In the genomic region with DNA sequence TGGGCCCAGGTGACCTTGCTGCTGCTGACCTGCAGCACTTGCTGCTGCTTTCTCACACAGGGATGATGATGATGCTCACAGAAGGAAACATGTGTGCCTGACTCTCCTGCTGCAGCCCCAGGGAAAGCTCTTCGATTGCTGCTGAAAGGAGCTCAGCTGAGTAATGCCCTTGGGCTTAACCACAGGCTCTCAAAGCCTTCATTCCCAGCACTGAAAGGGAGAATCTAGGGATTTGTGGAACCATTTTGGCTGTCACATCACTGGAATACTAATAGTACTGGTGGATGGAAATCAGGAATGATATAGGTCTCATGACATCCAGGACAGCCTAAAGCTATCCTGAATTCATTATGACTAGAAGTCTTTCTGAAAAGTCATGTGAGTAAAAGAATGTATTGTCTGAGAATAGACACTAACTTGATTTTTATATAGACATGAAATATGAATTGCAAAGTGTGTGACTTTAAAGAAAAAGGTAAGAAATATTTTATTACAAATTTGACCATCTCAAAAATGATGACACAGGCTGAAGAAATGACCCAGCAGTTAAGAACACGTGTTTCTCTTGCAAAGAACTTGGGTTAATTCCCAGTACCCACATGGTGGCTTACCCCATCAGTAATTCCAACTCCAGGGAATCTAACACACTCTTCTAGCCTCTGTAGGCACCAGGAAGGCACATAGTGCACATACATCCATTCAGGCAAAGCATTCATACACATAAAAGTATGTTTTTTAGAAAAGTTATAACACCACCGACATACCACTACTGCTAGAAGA, we compare ENCODE assay signal across 13 mouse cellular contexts.
"Had no signal": no experiment of that assay in that cellular context is flagged by ENCODE, and none has a peak within 500 bp of the region (broad histone marks: within the 10 kb centered on the region; RNA-seq: fewer than 3 reads in every experiment).

No protein-coding gene starts in this region.

- H3K9ac ChIP-seq: liver, embryonic 15.5 days; midbrain, embryonic 12.5 days; neural tube, embryonic 13.5 days had no signal

- H3K27me3 ChIP-seq: liver, embryonic 15.5 days; midbrain, embryonic 12.5 days; neural tube, embryonic 13.5 days had no signal

- H3K36me3 ChIP-seq: limb, embryonic 10.5 days; liver, embryonic 15.5 days; midbrain, embryonic 12.5 days; neural tube, embryonic 13.5 days had no signal

- H3K27ac ChIP-seq: left cerebral cortex, adult 2 months; limb, embryonic 10.5 days; liver, embryonic 15.5 days; midbrain, embryonic 12.5 days; neural tube, embryonic 13.5 days had no signal

- H3K9me3 ChIP-seq: limb, embryonic 10.5 days; liver, embryonic 15.5 days; midbrain, embryonic 12.5 days; neural tube, embryonic 13.5 days had no signal

- ATAC-seq: lung, postnatal 0 days had no signal

- DNase-seq: kidney, postnatal 10 days; lung, adult 2 months; lung, postnatal 4 days; right cerebral cortex, adult 18-20 months; right cerebral cortex, postnatal 25 days; thymus, postnatal 36 days had no signal

- H3K4me2 ChIP-seq: liver, embryonic 11.5 days; liver, embryonic 15.5 days; midbrain, embryonic 12.5 days; neural tube, embryonic 13.5 days had no signal

- H3K4me1 ChIP-seq: liver, embryonic 15.5 days had no signal

- H3K4me3 ChIP-seq: left cerebral cortex, adult 2 months; limb, embryonic 10.5 days; liver, embryonic 15.5 days; midbrain, embryonic 12.5 days; neural tube, embryonic 13.5 days had no signal
